Mouse (Mus musculus) stomach, postnatal 0 days (tissue): ENCODE data around the gene Slc8a3. TPM values are rescaled to one million over a fixed set of nuclear protein-coding genes. Genes with fewer than 3 reads are reported as not detected.

ENCODE experiments used
- ATAC-seq: fragments of 200-750 bp; cut with Nextera tagmentation; 2 replicates; pipeline ENCODE4 v1.8.0; 2017; ENCODE audit not compliant: low FRiP score, low TSS enrichment
- DNase-seq: peaks from one replicate; pipeline ENCODE4 v3.0.0-alpha.2; 2016; ENCODE audit warnings: low spot score
- H3K27ac ChIP-seq: fragments of 300-500 bp; sonication (generic); replicated peaks from 2 replicates; pipeline ENCODE4 v1.5.1; 2014; ENCODE audit warnings: mild to moderate bottlenecking, control low read depth
- H3K27me3 ChIP-seq: fragments of 300-500 bp; sonication (generic); 2 replicates; pipeline ENCODE4 v1.6.1; 2014; ENCODE audit warnings: low read length; ENCODE audit not compliant: control insufficient read depth, insufficient read depth
- H3K36me3 ChIP-seq: fragments of 300-500 bp; sonication (generic); 2 replicates; pipeline ENCODE4 v1.6.1; 2014; ENCODE audit warnings: low read length, mixed read lengths; ENCODE audit not compliant: control insufficient read depth, insufficient read depth
- H3K4me1 ChIP-seq: fragments of 300-500 bp; sonication (generic); replicated peaks from 2 replicates; pipeline ENCODE4 v1.6.1; 2014; ENCODE audit warnings: antibody characterized with exemption; ENCODE audit not compliant: control insufficient read depth, insufficient read depth
- H3K4me2 ChIP-seq: fragments of 300-500 bp; sonication (generic); replicated peaks from 2 replicates; pipeline ENCODE4 v1.6.1; 2014; ENCODE audit warnings: low read depth, mild to moderate bottlenecking, control low read depth, moderate library complexity
- H3K4me3 ChIP-seq: fragments of 300-500 bp; sonication (generic); 2 replicates; pipeline ENCODE4 v1.5.1; 2014; ENCODE audit warnings: low read depth, low read length, control low read depth
- H3K9ac ChIP-seq: fragments of 300-500 bp; sonication (generic); 2 replicates; pipeline ENCODE4 v1.6.1; 2014; ENCODE audit warnings: mild to moderate bottlenecking, low read length, control low read depth, mixed read lengths
- H3K9me3 ChIP-seq: fragments of 300-500 bp; sonication (generic); 2 replicates; pipeline ENCODE4 v1.6.1; 2016; ENCODE audit warnings: low read length; ENCODE audit not compliant: control insufficient read depth
- CTCF ChIP-seq: IDR thresholded peaks from 2 replicates; pipeline ENCODE4 v1.5.1; 2016; ENCODE audit warnings: antibody characterized with exemption, low read depth, mild to moderate bottlenecking, moderate library complexity
- EP300 ChIP-seq: optimal IDR thresholded peaks from 2 replicates; pipeline ENCODE3; 2016; ENCODE audit warnings: antibody characterized with exemption
- whole genome bisulfite sequencing: fragments of 180-500 bp; shearing (Covaris S2); extraction: QIAGEN DNeasy Blood & Tissue Kit; methylation state at CpG from one replicate; pipeline ENCODE4 v1.1.7; 2014; 5-methylcytosine and 5-hydroxymethylcytosine counted together
- polyA plus RNA-seq: library from polyadenylated mRNA; unstranded; fragments of >200 nt; fragmentation: Nextera tagmentation; extraction: Ambion mirVana; gene quantifications from 2 replicates; pipeline ENCODE4 v1.2.1, GENCODE M21; 2015

Gene Slc8a3
- polyA plus RNA-seq, 1 experiment from 2014 or later = 0.15 TPM

DNA sequence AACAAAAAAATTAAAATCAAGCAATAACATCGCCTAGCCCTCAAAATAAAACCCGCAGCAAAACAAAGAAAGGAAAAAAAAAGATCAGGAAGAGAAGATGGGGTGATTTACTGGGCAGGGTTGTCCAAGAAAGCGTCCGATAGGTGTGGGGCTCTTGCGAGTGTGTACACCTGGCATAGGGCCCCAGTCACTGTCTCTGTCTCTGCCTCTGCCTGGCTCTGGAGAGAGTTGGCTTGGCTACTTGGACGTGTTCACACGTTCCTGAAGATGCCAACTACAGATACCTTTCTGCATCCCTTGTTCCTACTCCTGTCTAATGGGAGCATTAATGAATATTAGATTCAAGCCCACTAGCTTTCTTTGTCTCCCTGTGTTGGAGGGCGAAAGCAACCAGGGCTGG, 166.4 kb downstream of the Slc8a3 start:
- no peaks in the 10 kb centered on the region for H3K9me3 ChIP-seq
- ATAC-seq = no peak
- no peak for DNase-seq
- no peak overlapping the region for H3K27ac ChIP-seq
- TF ChIP-seq CTCF (no peak), EP300 (no peak)
- no peak overlapping the region for H3K9ac ChIP-seq
- H3K4me2 ChIP-seq = no peak overlapping the region
- no peaks in the 10 kb centered on the region for H3K4me1 ChIP-seq
- H3K27me3 ChIP-seq = no peaks in the 10 kb centered on the region
- no peak overlapping the region for H3K4me3 ChIP-seq
- H3K36me3 ChIP-seq = no peaks in the 10 kb centered on the region
- WGBS = 69% methylated on average over 8 of the region's 8 CpGs

DNA sequence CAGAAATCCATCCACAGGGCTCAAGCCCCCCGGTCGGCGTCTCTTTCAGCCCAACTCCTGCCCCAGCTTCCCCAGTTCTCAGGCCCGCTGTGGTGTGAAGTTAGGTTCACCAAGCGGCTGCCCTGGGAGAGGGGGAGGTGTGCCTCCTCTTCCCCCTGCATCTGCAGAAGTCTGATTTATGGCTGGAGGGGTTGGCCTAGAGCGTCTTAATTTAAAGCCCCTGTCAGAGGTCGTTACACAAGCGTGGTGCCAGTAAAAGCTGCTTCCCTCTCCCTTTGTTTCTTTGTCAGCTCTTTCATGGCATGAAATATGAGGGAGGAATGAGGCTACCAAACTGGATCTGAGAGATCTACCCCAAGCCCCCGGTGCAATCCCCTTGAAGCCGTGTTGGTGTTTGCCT, 166.9 kb downstream of the Slc8a3 start:
- no peak overlapping the region for H3K4me2 ChIP-seq
- no peaks in the 10 kb centered on the region for H3K9me3 ChIP-seq
- H3K9ac ChIP-seq = no peak overlapping the region
- H3K27me3 ChIP-seq = no peaks in the 10 kb centered on the region
- no peaks in the 10 kb centered on the region for H3K4me1 ChIP-seq
- DNase-seq (no peak), ATAC-seq (no peak)
- no peak overlapping the region for H3K4me3 ChIP-seq
- H3K27ac ChIP-seq = no peak overlapping the region
- no peaks in the 10 kb centered on the region for H3K36me3 ChIP-seq
- no peak for TF ChIP-seq EP300
- no peak for TF ChIP-seq CTCF
- WGBS = 18% methylated on average over 10 of the region's 10 CpGs

DNA sequence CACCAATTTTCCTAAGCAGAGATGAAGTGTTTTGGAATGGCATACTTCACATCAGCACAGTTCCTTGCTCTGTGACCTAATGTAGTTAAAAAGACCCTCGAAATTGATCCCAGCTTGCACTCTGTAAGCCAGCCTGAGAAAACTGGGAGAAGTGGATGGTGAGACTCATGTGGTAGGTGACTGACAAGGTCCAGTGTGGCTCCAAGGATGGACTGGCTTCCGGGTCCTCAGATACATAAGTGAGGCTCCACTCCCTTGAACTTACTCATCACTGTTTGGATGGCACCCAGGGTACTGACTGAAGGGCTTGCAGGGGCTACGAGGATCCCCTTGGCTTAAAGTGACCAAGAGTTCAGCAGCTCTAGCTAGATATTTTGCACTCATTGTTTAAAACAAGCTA, 169.4 kb downstream of the Slc8a3 start:
- Histone ChIP-seq H3K4me1 (no peaks in the 10 kb centered on the region), H3K4me2 (no peak overlapping the region), H3K27me3 (no peaks in the 10 kb centered on the region), H3K27ac (no peak overlapping the region), H3K9ac (no peak overlapping the region), H3K4me3 (no peak overlapping the region), H3K36me3 (no peaks in the 10 kb centered on the region), H3K9me3 (no peaks in the 10 kb centered on the region)
- ATAC-seq (no peak), DNase-seq (no peak)
- no peak for TF ChIP-seq EP300
- no peak for TF ChIP-seq CTCF
- WGBS = 72% methylated on average over 3 of the region's 3 CpGs

DNA sequence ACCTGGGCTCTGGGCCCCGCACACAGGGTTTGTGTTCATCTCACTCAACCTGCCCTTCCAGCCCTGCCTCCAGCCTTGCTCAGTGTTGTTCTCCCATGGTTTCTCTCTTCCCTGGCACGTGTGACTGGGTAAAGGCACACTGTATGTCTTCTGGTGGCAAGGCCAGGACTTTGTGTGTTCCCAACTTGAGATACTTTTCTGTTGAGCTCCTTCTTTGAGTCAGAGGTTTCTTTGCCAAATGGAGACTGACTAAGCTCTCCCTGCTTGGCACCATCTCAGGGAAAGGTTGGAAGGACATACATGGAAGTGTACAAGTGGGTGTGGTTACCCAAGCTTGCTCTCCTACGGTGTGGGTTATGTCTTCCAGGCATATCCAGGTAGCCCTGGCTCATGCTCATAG, 169.8 kb downstream of the Slc8a3 start:
- Histone ChIP-seq H3K9me3 (no peaks in the 10 kb centered on the region), H3K4me1 (no peaks in the 10 kb centered on the region), H3K27me3 (no peaks in the 10 kb centered on the region), H3K4me2 (no peak overlapping the region), H3K4me3 (no peak overlapping the region), H3K36me3 (no peaks in the 10 kb centered on the region), H3K9ac (no peak overlapping the region), H3K27ac (no peak overlapping the region)
- ATAC-seq (no peak), DNase-seq (no peak)
- TF ChIP-seq EP300 (no peak), CTCF (no peak)
- WGBS = 67% methylated on average over 3 of the region's 3 CpGs

DNA sequence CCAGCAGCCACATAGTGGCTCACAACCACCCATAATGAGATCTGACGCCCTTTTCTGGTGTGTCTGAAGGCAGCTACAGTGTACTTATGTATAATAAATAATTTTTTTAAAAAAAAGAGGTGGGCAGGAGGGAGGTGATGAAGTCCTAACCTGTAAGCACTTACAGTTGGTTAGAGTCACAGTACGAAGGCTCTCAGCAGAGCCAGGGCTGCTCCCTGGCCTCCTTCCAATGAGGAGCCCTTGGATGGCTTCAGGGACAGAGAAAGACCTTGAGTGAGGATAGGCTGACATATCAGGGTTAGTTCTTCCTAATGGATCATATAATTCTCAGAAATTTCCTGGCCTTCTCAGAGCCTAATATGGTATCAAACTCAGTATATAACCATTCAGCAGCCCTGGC, 171.7 kb downstream of the Slc8a3 start:
- Histone ChIP-seq H3K4me2 (no peak overlapping the region), H3K27me3 (no peaks in the 10 kb centered on the region), H3K9ac (no peak overlapping the region), H3K36me3 (no peaks in the 10 kb centered on the region), H3K9me3 (no peaks in the 10 kb centered on the region), H3K4me1 (no peaks in the 10 kb centered on the region), H3K27ac (no peak overlapping the region), H3K4me3 (no peak overlapping the region)
- no peak for TF ChIP-seq EP300
- no peak for TF ChIP-seq CTCF
- ATAC-seq (no peak), DNase-seq (no peak)
- WGBS = 73% methylated on average over 2 of the region's 2 CpGs

DNA sequence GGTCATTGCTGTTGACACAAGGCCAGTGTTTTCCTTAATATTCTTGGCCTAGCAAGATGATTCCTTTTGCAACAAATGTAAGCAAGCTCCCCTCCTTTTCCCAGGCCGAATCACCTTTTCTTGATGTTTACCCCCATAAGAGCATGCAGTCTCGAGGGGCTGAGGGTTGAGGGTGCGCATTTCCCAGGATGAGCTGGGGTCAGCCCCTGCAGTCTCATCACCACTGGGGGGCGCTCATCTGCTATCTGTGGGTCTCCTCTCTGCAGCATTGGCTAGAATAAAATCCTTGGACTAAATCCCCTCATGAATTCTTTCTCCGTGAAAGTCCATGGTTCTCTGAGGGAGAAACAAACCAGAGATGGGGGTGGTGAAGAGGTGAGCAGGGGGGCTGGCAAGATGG, 172.1 kb downstream of the Slc8a3 start:
- H3K9ac ChIP-seq = no peak overlapping the region

More for the DNA sequence above, 172.1 kb downstream of the Slc8a3 start:
- no peaks in the 10 kb centered on the region for H3K36me3 ChIP-seq
- H3K9me3 ChIP-seq = no peaks in the 10 kb centered on the region
- no peak overlapping the region for H3K27ac ChIP-seq
- no peak overlapping the region for H3K4me2 ChIP-seq
- 66% methylated on average over 5 of the region's 5 CpGs for WGBS
- no peak overlapping the region for H3K4me3 ChIP-seq
- ATAC-seq (no peak), DNase-seq (no peak)
- H3K4me1 ChIP-seq = no peaks in the 10 kb centered on the region
- TF ChIP-seq CTCF (peak; percentile 36), EP300 (no peak)
- no peaks in the 10 kb centered on the region for H3K27me3 ChIP-seq
